Mouse (Mus musculus): ENCODE measurements at regions not wholly inside any gene's neighbourhood (a gene's known extent, or its start where the extent isn't known, plus 50 kb on each side); places are given as distances from the start of the nearest gene placed in this dataset.
"Not testable (repeated sequence)": the region's sequence is repeated elsewhere in the genome, so short reads cannot be mapped to it uniquely, and the experiment has no call there.

- not testable (repeated sequence) for ATAC-seq; H3K4me3 ChIP-seq; H3K9me3 ChIP-seq (replicated peaks); H3K27ac ChIP-seq; H3K9ac ChIP-seq; H3K27me3 ChIP-seq; H3K4me1 ChIP-seq; H3K36me3 ChIP-seq (ENCODE audit: poor library complexity, severe bottlenecking); H3K4me2 ChIP-seq
- WGBS, result 73% methylated on average over 2 of the region's 2 CpGs
Observed at GRCm38 (mm10) chr1:109811191-109811590, 171.0 kb upstream of the Cdh7 start.

GRCm38 (mm10) chr1:109850591-109850990 is 131.6 kb upstream of the Cdh7 start:
- no peaks in the 10 kb centered on the region for H3K9me3 ChIP-seq (replicated peaks)
- no peaks in the 10 kb centered on the region for H3K27me3 ChIP-seq
- no peaks in the 10 kb centered on the region for H3K4me1 ChIP-seq
- no peak overlapping the region for H3K27ac ChIP-seq
- no peak overlapping the region for H3K4me3 ChIP-seq
- no peak overlapping the region for H3K4me2 ChIP-seq
- ATAC-seq, result no peak
- no peak overlapping the region for H3K9ac ChIP-seq
- no peaks in the 10 kb centered on the region for H3K36me3 ChIP-seq (ENCODE audit: poor library complexity, severe bottlenecking)

- Histone ChIP-seq H3K27ac (no peak overlapping the region), H3K36me3 (ENCODE audit: poor library complexity, severe bottlenecking) (no peaks in the 10 kb centered on the region), H3K27me3 (no peaks in the 10 kb centered on the region), H3K4me3 (no peak overlapping the region), H3K4me1 (no peaks in the 10 kb centered on the region), H3K9ac (no peak overlapping the region), H3K9me3 (replicated peaks) (no peaks in the 10 kb centered on the region), H3K4me2 (no peak overlapping the region)
- peak; percentile 88 for ATAC-seq
- WGBS, result 33% methylated on average over 1 of the region's 1 CpGs
Observed at GRCm38 (mm10) chr1:109898652-109899051, 83.6 kb upstream of the Cdh7 start.

- no peak overlapping the region for H3K4me3 ChIP-seq
- no peak for ATAC-seq
- no peaks in the 10 kb centered on the region for H3K36me3 ChIP-seq (ENCODE audit: poor library complexity, severe bottlenecking)
- H3K27ac ChIP-seq, result no peak overlapping the region
- no peak overlapping the region for H3K4me2 ChIP-seq
- H3K4me1 ChIP-seq, result no peaks in the 10 kb centered on the region
- no peak overlapping the region for H3K9ac ChIP-seq
- no peaks in the 10 kb centered on the region for H3K9me3 ChIP-seq (replicated peaks)
- 80% methylated on average over 2 of the region's 2 CpGs for WGBS
- H3K27me3 ChIP-seq, result no peaks in the 10 kb centered on the region
Observed at GRCm38 (mm10) chr1:109929483-109930255, 52.6 kb upstream of the Cdh7 start.

Measured in forebrain, embryonic 13.5 days (tissue).